Mouse (Mus musculus): ENCODE data around the gene Sipa1. TPM values are rescaled to one million over a fixed set of nuclear protein-coding genes. Genes with fewer than 3 reads are reported as not detected.

The Sipa1 gene
- polyA plus RNA-seq, 1 experiment from 2014 or later, result 49.3 TPM

GRCm38 (mm10) chr19:5636036-5636570 lies 27.4 kb downstream of the Sipa1 start:
- no peak for TF ChIP-seq CTCF (IDR thresholded peaks at IDR 0.05; ENCODE audit: low read depth)

GRCm38 (mm10) chr19:5632120-5632519 lies 31.4 kb downstream of the Sipa1 start:
- Histone ChIP-seq H3K4me1 (ENCODE audit: insufficient read depth) (peaks cover 5% of the 10 kb centered on the region), H3K9me3 (ENCODE audit: low read depth, low read length) (no peaks in the 10 kb centered on the region), H3K36me3 (ENCODE audit: insufficient read depth) (no peaks in the 10 kb centered on the region), H3K27ac (ENCODE audit: low read depth) (no peak overlapping the region), H3K27me3 (ENCODE audit: insufficient read depth, low read length) (no peaks in the 10 kb centered on the region), H3K4me3 (ENCODE audit: low read depth, low read length) (no peak overlapping the region), H3K9ac (no peak overlapping the region), H3K4me2 (no peak overlapping the region)
- DNase-seq, result no peak
- TF ChIP-seq CTCF (IDR thresholded peaks at IDR 0.05; ENCODE audit: low read depth), result no peak
- ATAC-seq (ENCODE audit: insufficient read depth), result no peak
- WGBS, result 72% methylated on average over 9 of the region's 9 CpGs

More at GRCm38 (mm10) chr19:5636036-5636570, 27.4 kb downstream of the Sipa1 start:
- WGBS, result 76% methylated on average over 7 of the region's 7 CpGs
- Histone ChIP-seq H3K4me1 (ENCODE audit: insufficient read depth) (peaks cover 12% of the 10 kb centered on the region), H3K27ac (ENCODE audit: low read depth) (no peak overlapping the region), H3K4me3 (ENCODE audit: low read depth, low read length) (peak overlapping the region; percentile 78; the same call in 1 of the 2 replicates), H3K4me2 (peak overlapping the region; percentile 94), H3K27me3 (ENCODE audit: insufficient read depth, low read length) (no peaks in the 10 kb centered on the region), H3K9me3 (ENCODE audit: low read depth, low read length) (no peaks in the 10 kb centered on the region), H3K9ac (no peak overlapping the region), H3K36me3 (ENCODE audit: insufficient read depth) (peaks cover 26% of the 10 kb centered on the region)
- no peak for ATAC-seq (ENCODE audit: insufficient read depth)
- no peak for DNase-seq

GRCm38 (mm10) chr19:5629907-5630306 lies 33.6 kb downstream of the Sipa1 start:
- TF ChIP-seq CTCF (IDR thresholded peaks at IDR 0.05; ENCODE audit: low read depth), result no peak
- no peaks in the 10 kb centered on the region for H3K4me1 ChIP-seq (ENCODE audit: insufficient read depth)

GRCm38 (mm10) chr19:5625311-5625710 lies 38.2 kb downstream of the Sipa1 start:
- WGBS, result 83% methylated on average over 8 of the region's 8 CpGs
- Histone ChIP-seq H3K9me3 (ENCODE audit: low read depth, low read length) (no peaks in the 10 kb centered on the region), H3K9ac (no peak overlapping the region), H3K27me3 (ENCODE audit: insufficient read depth, low read length) (no peaks in the 10 kb centered on the region), H3K4me2 (no peak overlapping the region), H3K27ac (ENCODE audit: low read depth) (no peak overlapping the region), H3K36me3 (ENCODE audit: insufficient read depth) (no peaks in the 10 kb centered on the region), H3K4me3 (ENCODE audit: low read depth, low read length) (no peak overlapping the region), H3K4me1 (ENCODE audit: insufficient read depth) (no peaks in the 10 kb centered on the region)
- no peak for DNase-seq
- no peak for ATAC-seq (ENCODE audit: insufficient read depth)
- TF ChIP-seq CTCF (IDR thresholded peaks at IDR 0.05; ENCODE audit: low read depth), result no peak

More at GRCm38 (mm10) chr19:5629907-5630306, 33.6 kb downstream of the Sipa1 start:
- Histone ChIP-seq H3K27ac (ENCODE audit: low read depth) (no peak overlapping the region), H3K27me3 (ENCODE audit: insufficient read depth, low read length) (no peaks in the 10 kb centered on the region), H3K4me2 (no peak overlapping the region), H3K4me3 (ENCODE audit: low read depth, low read length) (no peak overlapping the region), H3K36me3 (ENCODE audit: insufficient read depth) (no peaks in the 10 kb centered on the region), H3K9me3 (ENCODE audit: low read depth, low read length) (no peaks in the 10 kb centered on the region), H3K9ac (no peak overlapping the region)
- no peak for ATAC-seq (ENCODE audit: insufficient read depth)
- no peak for DNase-seq

GRCm38 (mm10) chr19:5621884-5622283 lies 41.6 kb downstream of the Sipa1 start:
- Histone ChIP-seq H3K4me1 (ENCODE audit: insufficient read depth) (no peaks in the 10 kb centered on the region), H3K4me2 (no peak overlapping the region), H3K9ac (no peak overlapping the region), H3K36me3 (ENCODE audit: insufficient read depth) (no peaks in the 10 kb centered on the region), H3K27ac (ENCODE audit: low read depth) (no peak overlapping the region), H3K9me3 (ENCODE audit: low read depth, low read length) (no peaks in the 10 kb centered on the region), H3K27me3 (ENCODE audit: insufficient read depth, low read length) (no peaks in the 10 kb centered on the region), H3K4me3 (ENCODE audit: low read depth, low read length) (no peak overlapping the region)
- WGBS, result 66% methylated on average over 5 of the region's 5 CpGs
- ATAC-seq (ENCODE audit: insufficient read depth), result no peak
- no peak for DNase-seq
- TF ChIP-seq CTCF (IDR thresholded peaks at IDR 0.05; ENCODE audit: low read depth), result no peak

GRCm38 (mm10) chr19:5620007-5620406 lies 43.5 kb downstream of the Sipa1 start:
- 82% methylated on average over 4 of the region's 4 CpGs for WGBS
- TF ChIP-seq CTCF (IDR thresholded peaks at IDR 0.05; ENCODE audit: low read depth), result no peak
- H3K4me1 ChIP-seq (ENCODE audit: insufficient read depth), result no peaks in the 10 kb centered on the region
- H3K27me3 ChIP-seq (ENCODE audit: insufficient read depth, low read length), result no peaks in the 10 kb centered on the region
- no peaks in the 10 kb centered on the region for H3K36me3 ChIP-seq (ENCODE audit: insufficient read depth)
- no peak for ATAC-seq (ENCODE audit: insufficient read depth)
- no peak overlapping the region for H3K4me2 ChIP-seq
- no peak overlapping the region for H3K27ac ChIP-seq (ENCODE audit: low read depth)
- no peak overlapping the region for H3K4me3 ChIP-seq (ENCODE audit: low read depth, low read length)
- DNase-seq, result no peak
- no peak overlapping the region for H3K9ac ChIP-seq
- no peaks in the 10 kb centered on the region for H3K9me3 ChIP-seq (ENCODE audit: low read depth, low read length)

- WGBS, result 42% methylated on average over 2 of the region's 2 CpGs
- Histone ChIP-seq H3K27ac (ENCODE audit: low read depth) (no peak overlapping the region), H3K9me3 (ENCODE audit: low read depth, low read length) (no peaks in the 10 kb centered on the region), H3K9ac (no peak overlapping the region), H3K4me2 (no peak overlapping the region), H3K4me1 (ENCODE audit: insufficient read depth) (no peaks in the 10 kb centered on the region), H3K36me3 (ENCODE audit: insufficient read depth) (no peaks in the 10 kb centered on the region), H3K4me3 (ENCODE audit: low read depth, low read length) (no peak overlapping the region), H3K27me3 (ENCODE audit: insufficient read depth, low read length) (no peaks in the 10 kb centered on the region)
- ATAC-seq (ENCODE audit: insufficient read depth) (0 out of 2 replicates have a peak, but pooled peaks have one; percentile 12), DNase-seq (peak; percentile 74)
- TF ChIP-seq CTCF (IDR thresholded peaks at IDR 0.05; ENCODE audit: low read depth), result no peak
These were observed 48.6 kb downstream of the Sipa1 start for GRCm38 (mm10) chr19:5614953-5615352.

Data from lung, embryonic 14.5 days (tissue).